Mouse (Mus musculus) urinary bladder, postnatal 10 days (tissue): ENCODE data around the gene Srrm1.
"Not testable (repeated sequence)": the region's sequence is repeated elsewhere in the genome, so short reads cannot be mapped to it uniquely, and the experiment has no call there.

ENCODE experiments used
- DNase-seq: peaks from one replicate; pipeline ENCODE4 v3.0.0; 2022; ENCODE audit warnings: low spot score

Gene Srrm1

DNA sequence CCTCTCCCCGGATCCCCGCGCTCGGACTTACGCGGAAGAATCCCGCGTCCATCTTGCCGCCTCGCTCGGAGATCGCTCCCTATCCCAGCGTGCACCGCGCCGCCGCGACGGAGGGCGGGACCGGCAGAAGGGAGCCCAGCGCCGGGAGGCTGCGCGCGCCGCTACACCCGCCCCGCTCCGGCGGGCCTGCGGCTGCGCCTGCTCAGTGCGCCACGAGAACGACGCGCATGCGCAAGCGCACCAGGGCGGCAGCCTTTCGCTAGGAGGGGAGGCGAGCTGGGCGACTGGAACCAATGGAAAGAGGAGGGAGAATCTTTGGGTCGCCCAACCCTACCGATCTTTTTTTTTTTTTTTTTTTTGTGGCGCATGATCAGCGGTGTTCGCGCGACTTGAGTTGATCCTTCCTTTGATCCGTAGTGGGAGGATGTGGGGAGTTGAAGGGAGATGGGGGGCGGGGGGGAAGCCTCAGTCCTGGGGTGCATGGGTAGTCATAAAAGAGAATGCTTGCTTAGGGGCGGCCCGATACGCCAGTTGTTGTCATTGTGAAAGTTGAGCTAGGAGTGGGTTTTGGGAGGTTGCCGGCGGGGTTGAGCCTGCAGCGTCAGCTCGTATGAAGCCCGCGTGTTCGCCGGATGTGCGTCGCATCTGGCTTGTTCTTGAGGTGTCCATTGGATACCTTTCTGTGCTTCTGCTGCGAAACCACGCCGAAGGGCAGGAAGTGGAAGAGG lies at the start of gene Srrm1:
Gene Srrm1 (minus strand): TSS at position 256 of the 728 bp plus-strand sequence.
- peak; percentile 94 for DNase-seq

DNA sequence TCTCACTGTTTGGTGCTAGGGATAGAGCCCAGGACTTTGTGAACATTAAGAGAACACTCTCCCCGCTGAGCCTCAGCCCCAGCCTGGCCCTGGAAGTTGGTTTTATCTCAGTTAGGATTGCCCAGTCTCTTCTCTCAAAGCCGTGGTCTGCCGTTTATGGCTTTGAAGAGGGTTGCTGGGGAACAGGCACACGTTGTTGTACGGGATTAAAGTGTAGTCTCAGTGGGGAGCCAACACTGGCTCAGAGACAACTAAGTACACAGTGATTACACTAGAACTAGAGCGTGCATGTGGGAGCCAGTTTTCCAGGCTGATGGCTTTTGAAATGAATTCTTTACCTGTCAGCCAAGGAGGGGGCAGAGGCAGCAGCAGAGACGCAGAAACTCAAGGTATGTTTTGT lies 48.8 kb upstream of the Srrm1 start:
- no peak for DNase-seq

DNA sequence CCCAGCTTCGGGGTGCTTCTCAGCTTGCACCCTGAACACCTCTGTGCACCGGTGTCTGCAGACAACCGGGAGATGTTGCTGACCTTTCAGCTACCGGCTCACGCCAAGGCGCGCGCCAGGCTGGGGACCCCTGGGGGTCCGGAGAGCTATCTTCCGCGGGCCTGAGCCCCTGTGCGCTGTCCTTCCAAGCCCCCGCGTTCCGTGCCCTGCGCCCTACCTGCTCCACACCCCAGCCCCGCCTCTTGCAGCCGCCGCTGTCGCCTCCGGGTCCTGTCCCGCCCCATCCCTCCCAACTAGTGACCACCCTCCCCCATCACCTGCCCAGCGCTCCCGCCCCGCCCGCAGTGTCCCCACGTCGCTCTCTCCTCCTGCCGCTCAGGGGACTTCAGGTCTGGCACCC lies 44.9 kb upstream of the Srrm1 start, which contains the start of gene Ncmap:
Gene Ncmap (minus strand): TSS at position 237 of the 400 bp plus-strand sequence.
- no peak for DNase-seq

DNA sequence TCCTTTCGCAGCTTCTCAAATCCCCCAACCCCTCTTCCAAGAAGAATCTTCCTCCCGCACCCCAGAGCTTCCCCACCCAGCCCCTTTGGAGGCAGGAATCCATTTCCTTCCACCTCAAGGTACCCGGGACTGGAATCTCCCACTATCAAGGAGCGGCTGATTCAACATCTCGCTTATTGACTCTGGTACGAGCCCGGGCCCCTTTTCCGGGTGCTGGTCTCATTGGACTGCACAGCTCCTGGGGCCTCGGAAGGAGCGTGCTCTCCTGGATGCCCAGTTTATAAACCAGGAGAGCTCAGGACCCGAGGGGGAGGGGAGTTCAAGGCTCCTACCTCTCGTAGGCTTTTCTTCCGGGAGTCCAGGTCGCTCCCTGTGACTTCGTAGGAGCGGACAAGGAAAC lies 44.4 kb upstream of the Srrm1 start:
- DNase-seq: no peak

DNA sequence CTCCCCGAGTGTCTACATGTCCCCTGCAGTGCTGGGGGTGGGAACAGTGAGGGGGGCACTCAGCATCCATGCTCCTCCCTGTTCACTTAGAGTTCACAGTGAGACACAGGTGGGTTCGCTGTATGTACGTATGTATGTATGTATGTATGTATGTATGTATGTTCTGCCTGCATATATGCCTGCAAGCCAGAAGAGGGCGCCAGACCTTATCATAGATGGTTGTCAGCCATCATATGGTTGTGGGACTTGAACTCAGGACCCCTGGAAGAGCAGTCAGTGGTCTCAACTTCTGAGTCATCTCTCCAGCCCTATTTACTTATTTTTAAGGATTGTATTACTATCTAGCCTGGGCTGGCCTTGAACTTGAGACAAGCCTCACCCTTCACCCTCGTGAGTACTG lies 43.2 kb upstream of the Srrm1 start:
- DNase-seq: no peak

DNA sequence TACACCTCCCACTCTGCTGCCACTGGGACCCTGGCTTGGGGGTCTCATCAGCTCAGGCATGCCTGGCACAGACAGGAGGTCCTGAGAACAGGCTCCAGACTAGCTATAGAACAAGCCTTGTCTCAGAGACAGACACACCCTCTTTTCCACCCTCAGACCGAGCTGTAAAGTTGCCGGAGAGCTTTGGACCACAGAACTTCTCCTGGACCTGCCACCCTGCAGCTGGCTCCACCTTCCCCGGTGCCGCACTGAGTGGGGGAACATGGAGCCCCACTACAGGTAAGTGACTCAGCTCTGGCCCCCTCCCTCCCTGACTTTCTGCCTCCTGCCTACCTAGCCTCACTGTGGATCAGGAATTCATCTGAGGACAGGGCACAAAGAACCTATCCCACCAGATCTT lies 42.3 kb upstream of the Srrm1 start:
- no peak for DNase-seq

DNA sequence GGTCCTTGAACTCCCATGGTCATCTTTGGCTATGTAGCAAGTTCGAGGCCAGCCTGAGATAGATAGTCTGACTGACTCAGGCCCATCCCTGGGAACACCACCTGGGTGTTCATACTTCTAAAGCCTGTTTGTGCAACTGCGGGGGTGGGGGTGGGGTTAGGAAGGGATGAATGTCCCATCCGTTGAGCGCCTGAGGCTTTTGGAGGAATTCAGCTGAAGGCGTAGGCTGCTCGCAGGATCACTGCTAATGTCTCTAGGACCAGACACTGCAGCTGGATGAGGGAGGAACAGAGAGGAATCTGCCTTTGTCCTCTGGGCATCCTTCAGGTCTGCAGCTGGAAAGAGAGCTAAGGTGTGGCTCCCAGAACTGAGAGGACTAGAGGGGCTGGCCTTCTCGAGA lies 41.5 kb upstream of the Srrm1 start:
- DNase-seq: no peak

DNA sequence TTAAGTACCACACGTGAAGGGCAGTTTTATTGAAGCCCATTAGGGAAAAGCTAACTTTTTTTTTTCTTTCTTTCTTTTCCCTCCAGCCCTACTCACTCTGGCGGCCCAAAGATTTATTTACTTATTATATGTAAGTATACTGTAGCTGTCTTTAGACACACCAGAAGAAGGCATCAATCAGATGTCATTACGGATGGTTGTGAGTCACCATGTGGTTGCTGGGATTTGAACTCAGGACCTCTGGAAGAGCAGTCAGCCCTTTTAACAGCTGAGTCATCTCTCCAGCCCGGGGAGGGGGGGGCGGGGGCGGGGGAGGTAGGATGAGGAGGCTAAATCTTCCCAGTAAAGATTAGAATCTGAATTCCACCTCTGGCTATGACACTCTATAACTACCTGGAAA lies 40.3 kb upstream of the Srrm1 start:
- DNase-seq: no peak

DNA sequence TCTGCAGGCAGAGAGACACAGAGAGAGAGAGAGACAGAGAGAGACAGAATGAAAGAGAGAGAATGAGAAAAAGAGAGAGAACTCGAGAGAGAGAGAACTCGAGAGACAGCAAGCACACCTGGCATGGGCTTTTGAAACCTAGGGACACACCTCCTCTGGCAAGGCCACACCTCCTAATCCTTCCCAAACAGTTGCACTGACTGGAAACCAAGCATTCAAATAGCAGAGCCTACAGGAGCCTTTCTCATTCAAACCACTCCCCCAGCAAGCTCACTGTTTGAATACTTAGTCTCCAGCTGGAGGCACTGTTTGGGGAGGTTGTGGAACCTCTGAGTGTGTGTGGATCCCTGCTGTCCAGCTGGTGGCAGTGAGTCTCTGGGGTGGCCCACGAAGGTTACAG lies 39.7 kb upstream of the Srrm1 start:
- no peak for DNase-seq

DNA sequence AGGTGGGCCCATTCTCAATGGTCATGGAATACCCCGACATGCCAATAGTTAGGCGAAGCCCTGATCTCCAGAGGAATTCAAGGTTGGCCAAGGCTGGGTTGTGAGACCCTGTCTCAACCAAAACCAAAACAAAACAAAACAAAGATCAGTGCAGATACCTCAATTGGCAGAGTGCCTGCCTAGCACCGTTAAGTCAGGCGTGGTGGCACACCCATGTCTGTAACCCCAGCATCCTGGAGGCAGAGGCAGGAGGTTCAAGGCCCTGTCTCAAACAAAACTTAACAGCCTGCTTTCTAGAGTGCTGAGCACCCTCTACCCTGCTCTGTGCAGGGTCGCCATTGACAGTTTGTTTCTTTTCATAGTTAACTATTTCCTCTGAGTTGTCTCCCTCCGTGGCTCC lies 37.9 kb upstream of the Srrm1 start:
- no peak for DNase-seq

DNA sequence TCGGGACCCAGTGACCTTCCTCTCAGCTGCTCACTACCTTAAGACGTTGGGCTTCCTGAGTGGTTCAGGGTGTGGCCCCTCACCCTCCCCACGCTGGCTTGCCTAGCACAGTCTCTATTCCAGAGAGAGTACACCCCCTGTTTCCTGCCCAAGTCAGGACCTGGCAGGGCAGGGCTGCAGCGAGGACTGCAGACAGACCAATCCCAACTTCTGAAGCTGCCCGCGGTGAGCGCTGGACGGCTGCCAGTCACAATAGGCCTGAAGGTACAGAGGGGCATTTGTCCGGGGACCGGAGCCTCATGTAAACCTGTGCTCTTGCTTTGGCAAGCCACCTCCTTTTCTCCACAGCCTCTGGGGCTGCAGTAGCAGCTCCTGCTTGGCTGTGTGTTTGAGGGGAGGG lies 32.5 kb upstream of the Srrm1 start:
- no peak for DNase-seq

DNA sequence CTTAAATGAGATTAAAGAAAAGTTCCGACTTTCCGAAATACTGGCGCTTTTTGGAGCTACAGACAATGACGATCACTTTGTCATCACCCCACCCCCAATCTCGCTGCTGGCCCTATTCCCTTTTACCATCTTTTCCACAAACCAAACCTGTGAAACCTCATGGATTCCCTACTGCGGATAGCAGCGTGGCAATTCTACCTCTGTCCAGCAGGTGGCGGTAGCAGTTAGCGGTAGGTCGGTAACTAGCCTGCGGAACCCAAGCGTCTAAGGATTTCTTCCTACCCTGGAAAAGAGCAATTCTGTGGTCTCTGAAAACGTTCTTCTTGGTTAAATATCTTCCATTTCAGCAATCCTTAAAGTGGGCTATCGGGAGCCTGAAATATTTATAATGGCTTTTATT lies 29.2 kb upstream of the Srrm1 start:
- DNase-seq: no peak

DNA sequence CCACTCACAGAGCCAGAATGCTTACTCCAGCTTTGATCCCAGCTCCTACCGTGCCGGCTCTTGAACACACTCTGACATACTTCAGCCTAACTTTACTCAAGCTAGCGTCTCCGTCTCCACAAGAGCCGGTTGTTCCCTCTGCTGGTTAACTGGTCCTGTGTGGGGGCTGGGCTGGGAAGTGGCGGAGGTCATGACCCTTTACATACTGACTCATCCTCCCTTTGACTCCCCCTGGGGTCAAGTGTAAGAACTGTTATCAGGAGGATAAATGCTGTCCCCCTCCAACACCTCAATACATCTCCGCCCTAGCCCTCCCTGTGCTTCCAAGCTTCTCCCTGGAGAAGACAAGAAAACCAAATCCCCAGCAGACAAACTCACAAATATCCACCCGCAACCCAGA lies 28.2 kb upstream of the Srrm1 start:
- no peak for DNase-seq

DNA sequence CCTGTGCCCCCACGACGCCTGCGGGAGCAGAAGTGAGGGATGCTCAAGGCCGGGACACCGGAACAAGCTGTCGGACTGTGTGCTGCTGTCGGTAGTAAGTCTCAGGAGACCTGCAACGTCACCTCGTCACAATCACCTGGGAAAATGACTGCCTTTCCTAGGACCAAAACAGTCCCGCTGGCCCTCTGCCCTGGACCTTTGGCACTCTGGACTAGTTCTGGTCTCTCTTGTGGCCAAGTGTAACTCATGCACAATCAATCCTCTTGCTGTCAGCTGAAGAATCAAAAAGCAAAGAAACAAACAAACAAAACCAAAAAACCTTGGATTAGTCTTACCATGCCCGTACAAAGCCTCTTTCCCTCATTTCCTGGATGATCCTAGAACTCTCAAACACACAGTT lies 24.1 kb upstream of the Srrm1 start:
- no peak for DNase-seq

DNA sequence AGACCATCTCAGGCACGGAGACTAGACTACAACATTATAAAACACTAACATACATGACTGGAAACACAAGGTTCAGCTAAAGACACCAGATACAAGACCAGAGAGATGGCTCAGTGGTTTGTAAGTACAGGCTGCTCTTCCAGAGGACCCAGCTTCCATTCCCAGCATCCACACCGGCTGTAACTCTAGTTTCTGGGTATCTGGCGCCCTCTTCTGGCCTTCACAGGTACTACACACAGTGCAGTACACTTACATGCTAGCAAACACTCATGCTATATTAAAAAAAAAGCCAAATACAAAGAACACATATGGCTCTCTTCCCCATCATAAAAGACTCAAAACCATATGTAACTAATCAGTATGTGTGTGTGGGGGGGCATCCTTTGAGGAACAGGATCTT lies 22.3 kb upstream of the Srrm1 start:
- no peak for DNase-seq

DNA sequence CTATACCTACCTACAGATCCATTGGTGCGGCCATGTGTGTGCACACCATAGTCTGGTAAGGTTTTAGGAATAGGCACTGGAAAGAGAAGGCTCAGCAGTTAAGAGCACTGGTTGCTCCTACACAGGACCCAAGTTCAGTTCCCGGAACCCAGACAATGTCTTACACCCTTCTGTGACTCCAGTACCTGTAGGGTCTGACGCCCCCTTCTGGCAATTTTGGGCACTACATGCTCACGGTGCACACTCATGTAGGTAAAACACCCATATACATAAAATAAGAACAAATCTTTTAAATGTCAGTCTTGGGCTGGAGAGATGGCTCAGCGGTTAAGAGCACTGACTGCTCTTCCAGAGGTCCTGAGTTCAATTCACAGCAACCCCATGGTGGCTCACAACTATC lies 20.2 kb upstream of the Srrm1 start:
- no peak for DNase-seq

DNA sequence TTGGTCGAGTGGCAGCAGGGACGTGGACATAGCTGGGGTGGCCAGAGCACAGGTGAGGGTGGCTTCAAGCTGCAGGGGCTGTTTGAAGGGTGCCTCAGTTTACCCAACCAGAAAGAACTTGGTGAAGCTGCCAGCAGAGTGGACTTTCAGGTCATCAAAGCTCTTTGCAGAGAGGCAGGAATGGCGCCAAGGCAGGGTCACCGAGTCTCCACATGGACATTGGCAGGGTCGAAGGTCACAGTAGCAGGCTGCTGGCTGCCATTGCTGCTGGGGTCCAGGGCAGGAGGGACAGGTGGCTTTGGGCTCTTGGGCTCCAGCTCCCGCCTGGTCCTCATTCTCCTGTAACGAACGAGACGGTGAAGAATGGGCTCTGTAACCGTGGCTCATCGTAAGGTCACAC lies 17.3 kb upstream of the Srrm1 start:
- no peak for DNase-seq

DNA sequence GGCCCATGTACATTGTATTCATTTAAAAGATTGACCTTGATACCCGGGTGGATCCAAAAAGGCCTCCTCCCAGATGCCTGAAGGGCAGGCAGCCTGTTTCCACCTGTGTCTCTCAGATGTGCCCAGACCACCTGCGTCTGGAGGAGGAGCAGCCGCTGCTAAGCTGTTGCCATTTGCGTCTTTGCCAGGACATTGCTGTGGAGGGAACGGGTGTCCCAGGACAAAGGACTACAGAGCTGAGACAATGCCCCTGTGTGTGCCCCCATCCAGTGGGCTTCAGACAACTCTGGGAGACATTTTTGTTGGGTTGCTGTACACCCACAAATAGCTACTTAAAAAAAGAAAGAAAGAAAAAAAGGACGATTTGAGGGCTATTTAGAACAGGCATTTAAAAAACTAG lies 9.7 kb upstream of the Srrm1 start:
- DNase-seq: no peak

DNA sequence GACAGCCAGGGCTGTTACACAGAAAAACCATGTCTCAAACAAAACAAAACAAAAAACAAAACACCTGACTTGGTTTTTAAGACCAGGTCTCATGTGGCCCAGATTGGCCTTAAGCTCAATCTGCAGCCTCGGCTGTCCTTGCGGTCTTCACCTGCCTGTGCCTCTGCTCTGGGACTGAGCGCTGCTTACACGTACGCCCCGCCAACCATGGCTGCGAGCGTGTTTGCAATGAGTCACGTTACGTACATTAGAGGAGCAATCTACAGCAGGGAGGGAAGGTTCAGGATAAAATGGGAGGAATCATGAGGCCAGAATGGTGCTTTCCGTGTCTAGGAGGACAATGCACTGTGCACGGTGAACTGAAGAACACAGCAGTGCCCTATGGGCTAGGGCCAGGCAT lies 8.6 kb upstream of the Srrm1 start:
- no peak for DNase-seq

DNA sequence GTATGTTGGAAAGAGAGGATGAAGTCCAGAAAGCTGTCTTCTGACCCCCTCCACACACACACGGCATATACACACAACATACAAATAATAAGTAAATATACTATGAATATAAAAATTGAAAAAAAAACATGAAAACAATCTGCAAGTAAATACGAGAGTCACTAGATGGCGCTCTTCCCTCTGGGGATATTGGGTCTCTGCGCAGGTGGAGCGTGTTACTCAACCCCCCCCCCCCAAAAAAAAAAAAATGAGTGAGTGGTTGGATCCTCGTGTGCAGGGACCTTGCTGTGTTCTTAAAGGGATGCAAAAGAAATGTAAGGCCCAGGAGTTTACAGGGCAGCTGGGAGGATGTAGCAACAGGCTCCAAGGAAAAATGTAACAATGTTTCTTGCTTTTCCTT lies 5.6 kb upstream of the Srrm1 start:
- no peak for DNase-seq

DNA sequence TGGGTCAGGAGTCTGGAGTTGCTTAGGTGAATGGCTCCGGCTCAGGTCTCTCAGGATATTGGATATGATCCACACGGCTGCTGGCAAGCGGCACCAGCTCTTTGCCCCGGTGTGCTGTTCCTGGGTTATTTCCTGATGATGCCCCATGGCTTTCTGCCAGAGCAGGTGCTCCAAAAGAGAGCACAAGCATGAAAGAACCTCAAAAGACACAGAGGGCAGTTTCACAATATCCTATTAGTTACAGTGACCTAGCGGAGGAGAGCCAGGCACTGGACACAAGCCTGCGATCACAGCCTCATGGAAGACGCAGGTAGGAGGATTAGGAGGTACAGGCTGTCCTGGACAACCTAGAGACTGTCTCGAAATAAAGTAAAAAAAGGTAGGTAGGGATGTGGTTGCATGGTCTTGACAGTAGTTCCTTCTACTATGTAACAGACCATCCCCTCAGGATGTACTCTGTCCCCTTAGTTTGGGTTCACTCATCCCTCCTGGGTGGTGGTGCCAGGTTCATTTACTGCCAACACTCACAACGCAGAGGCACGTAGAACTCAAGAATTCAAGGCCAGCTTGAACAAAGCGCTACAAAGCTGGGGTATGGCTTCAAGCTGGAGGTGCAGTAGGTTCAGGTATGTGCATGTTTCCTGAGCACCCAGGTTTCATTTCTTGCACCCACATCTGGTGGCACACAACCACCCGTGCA lies 4.2 kb upstream of the Srrm1 start:
- no peak for DNase-seq

DNA sequence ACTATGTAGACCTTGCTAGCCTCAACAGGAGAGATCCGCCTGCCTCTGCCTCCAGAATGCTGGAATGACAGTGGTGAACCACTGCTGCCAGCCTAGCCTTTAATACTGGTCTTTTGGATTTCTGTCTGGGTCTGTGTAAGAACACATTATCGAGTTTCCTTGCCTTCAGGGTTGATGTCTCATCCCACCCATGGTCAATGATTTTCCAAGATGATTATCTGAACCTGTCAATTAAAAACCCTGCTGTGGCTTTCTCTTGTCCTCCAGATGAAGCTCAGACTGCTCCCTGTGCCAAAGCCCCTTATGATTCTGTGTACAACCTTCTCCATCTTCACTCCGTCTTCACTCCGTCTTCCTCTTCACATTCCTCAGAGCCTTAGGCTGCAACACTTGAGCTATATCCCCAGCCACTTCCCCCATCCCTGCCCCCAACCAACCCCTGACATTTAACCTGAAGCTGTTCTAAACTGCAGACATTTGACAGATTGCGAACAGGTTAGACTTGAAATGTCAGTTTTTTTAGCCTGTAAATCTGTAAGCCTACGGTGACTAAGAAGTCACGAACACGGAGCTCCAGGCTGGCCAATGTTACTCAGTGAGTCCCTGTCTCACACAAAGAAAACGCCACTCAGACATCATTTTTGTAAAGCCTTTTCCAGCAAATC lies 2.9 kb upstream of the Srrm1 start:
- DNase-seq: no peak

DNA sequence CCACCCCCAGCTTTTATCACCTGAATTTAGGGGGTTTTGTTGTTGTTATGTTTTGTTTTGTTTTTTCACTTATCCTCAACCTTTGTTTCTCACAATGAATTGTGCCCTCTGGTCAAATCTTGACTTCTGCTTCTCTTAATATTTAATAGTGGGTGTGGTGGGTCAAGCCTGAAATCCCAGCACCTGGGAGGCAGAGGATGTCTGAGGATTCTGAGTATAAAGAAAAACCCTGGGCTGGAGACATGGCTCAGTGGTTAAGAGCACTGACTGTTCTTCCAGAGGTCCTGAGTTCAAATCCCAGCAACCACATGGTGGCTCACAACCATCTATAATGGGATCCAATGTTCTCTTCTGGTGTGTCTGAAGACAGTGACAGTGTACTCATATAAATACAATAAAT lies 1.6 kb upstream of the Srrm1 start:
- not testable (repeated sequence) for DNase-seq
